Mouse (Mus musculus) testis, adult 2 months (tissue): Measurements from ENCODE around the gene Snx13.

Experiments used
- CTCF ChIP-seq: fragments of 200-500 bp; IDR thresholded peaks from 2 replicates; pipeline ENCODE4 v1.5.1; 2012; ENCODE audit warnings: low read depth, mild to moderate bottlenecking, inconsistent platforms, low read length, moderate library complexity; ENCODE audit not compliant: control insufficient read depth, insufficient read depth, insufficient replicate concordance
- POLR2A ChIP-seq: fragments of 200-500 bp; IDR thresholded peaks from 2 replicates; pipeline ENCODE4 v1.6.1; 2012; ENCODE audit warnings: low read depth, mild to moderate bottlenecking, inconsistent platforms, low read length, moderate library complexity; ENCODE audit not compliant: control insufficient read depth

DNA sequence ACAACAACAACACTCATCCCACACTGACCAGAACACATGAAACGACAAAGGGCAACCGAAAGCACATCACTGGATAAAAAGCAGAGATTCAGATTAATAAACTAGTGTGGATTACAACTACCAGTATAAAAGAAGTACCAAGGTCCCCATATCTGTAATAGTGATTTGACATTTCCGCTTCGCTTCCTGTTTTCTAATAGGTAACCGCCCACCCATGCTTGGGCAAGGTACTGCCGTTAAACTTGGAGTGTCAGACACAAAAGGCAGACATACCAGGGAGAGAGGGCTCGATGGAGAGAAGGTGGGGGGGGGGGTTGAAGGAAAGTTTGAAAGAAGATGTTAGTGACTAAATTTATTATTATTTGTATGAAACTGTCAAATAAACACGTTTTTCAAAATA is 5.0 kb upstream of the Snx13 start:
- TF ChIP-seq CTCF (no peak), POLR2A (no peak)
